Mouse (Mus musculus): ENCODE measurements around the gene Ino80.
"Not testable (repeated sequence)": the region's sequence is repeated elsewhere in the genome, so short reads cannot be mapped to it uniquely, and the experiment has no call there.

Ino80 gene

GRCm38 (mm10) chr2:119477571-119478396, at the start of gene Ino80:
Gene Ino80, minus strand, starts transcription at chr2:119477687.
- peak; percentile 97 to 98 for DNase-seq (ENCODE audit: low read depth in 2 of 2, low spot score in 2 of 2)

- DNase-seq (ENCODE audit: low read depth in 2 of 2, low spot score in 2 of 2) = no peak
Observed at GRCm38 (mm10) chr2:119525422-119525821, 47.9 kb upstream of the Ino80 start.

DNA sequence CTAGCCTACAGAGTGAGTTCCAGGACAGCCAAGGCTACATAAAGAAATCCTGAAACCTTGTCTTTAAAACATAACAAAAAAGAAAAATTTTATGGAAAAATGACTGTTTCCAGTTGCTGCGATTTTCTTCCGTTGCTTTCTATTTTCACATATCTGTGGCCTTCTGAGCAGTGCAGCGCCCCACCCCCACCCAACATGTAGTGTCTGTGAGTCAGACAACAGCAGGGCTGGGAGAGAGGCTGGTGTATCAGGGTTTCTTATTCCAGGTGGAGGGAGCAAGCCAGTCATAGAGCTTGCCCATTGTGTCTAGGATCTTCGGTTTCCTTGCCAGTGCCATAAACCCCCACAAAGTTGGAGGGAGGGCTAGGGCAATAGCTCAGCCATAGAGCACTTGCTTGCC, 46.3 kb upstream of the Ino80 start:
- no peak for DNase-seq (ENCODE audit: low read depth in 2 of 2, low spot score in 2 of 2)

DNA sequence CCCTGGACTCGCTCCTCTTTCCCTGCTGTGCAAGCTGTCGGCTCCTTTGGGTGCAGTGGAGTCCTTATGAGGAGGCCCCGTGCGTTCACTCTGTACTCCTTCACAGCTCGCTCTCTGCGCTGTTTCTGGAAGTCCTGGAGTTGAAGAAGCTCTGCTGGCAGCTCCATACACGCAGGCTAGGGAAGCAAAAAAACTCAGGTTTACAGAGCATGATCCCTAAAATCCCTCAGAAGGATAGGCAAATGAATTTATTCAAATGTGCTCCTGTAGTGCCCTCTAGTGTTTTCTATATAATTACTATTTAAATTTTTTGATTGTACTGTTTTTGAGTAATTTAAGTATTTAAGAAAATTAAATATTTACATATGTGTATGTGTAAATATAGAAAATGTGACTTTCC, 43.1 kb upstream of the Ino80 start:
- DNase-seq (ENCODE audit: low read depth in 2 of 2, low spot score in 2 of 2) = no peak

DNA sequence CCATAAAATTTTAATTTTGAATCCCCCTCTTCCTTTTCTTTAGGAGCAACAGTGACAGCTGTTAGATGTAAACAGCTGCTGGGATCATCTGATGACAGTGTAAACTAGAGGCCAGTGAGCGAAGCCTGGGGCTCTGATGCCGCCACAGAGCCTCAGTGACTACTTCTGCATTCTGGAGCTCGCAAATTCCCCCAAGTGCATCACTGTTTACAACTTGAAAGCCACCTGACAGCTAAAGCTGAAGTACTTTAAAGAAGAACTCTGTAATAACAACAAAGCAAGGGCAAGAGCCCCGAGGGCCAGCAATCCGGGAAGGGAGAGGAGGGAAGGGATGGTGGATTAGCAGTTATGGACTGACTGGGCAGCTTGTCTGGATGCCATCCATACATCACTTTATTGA, 39.3 kb upstream of the Ino80 start:
- DNase-seq (ENCODE audit: low read depth in 2 of 2, low spot score in 2 of 2) = no peak

- no peak for DNase-seq (ENCODE audit: low read depth in 2 of 2, low spot score in 2 of 2)
Observed at GRCm38 (mm10) chr2:119514026-119514522, 36.6 kb upstream of the Ino80 start.

GRCm38 (mm10) chr2:119512292-119512691, 34.8 kb upstream of the Ino80 start:
- peak in 1 of 2 experiments; percentile 5 for DNase-seq (ENCODE audit: low read depth in 2 of 2, low spot score in 2 of 2)

GRCm38 (mm10) chr2:119510856-119511255, 33.4 kb upstream of the Ino80 start:
- DNase-seq (ENCODE audit: low read depth in 2 of 2, low spot score in 2 of 2) = no peak

DNA sequence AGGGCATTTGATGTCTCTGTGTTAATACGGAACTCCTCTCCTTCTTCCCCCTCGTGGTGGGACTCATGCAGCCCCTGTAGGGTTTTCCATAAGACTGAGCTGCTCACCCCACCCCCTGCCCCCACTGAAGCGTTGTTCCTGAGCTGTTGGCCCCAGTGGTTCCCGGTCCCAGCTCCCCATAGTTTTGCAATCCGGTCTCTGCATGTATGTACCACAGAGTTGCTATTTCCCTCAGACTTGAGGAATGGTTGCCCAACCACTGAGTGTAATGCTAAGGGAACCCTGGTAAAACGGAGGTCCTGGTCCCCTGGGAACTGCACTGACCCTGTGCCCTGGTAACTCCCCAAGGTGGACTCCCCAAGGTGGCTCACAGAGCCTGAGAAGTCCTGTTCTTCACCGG, 31.0 kb upstream of the Ino80 start:
- DNase-seq (ENCODE audit: low read depth in 2 of 2, low spot score in 2 of 2) = not testable (repeated sequence)

- DNase-seq (ENCODE audit: low read depth in 2 of 2, low spot score in 2 of 2) = peak in 1 of 2 experiments; percentile 2
Observed at GRCm38 (mm10) chr2:119507108-119507507, 29.6 kb upstream of the Ino80 start.

DNA sequence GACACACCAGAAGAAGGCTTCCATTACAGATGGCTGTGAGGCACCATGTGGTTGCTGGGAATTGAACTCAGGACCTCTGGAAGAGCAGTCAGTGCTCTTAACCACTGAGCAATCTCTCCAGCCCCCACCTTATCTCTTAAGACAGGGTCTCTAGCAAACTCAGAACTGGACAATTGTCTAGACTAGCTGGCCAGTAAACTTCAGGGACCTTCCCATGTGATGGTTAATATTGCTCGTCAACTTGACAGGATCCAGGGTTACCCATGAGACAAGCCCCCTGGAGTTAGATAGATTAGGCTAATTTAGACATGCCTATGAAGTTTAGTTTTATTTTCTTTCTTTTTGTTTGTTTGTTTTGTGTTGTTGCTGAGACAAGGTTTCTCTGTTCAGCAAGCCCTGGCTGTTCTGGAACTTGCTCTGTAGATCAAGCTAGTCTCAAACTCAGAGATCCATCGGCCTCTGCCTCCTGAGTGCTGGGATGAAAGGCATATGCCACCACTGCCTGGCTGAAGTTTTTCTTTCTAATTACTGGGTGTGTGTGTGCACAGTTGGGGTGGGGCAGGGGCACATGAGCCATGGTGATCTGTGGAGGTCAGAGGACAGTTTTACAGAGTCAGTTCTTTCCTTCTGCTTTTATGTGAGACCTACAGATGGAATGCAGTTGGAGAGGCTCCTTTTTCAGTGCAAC, 23.6 kb upstream of the Ino80 start:
- DNase-seq (ENCODE audit: low read depth in 2 of 2, low spot score in 2 of 2) = no peak

DNA sequence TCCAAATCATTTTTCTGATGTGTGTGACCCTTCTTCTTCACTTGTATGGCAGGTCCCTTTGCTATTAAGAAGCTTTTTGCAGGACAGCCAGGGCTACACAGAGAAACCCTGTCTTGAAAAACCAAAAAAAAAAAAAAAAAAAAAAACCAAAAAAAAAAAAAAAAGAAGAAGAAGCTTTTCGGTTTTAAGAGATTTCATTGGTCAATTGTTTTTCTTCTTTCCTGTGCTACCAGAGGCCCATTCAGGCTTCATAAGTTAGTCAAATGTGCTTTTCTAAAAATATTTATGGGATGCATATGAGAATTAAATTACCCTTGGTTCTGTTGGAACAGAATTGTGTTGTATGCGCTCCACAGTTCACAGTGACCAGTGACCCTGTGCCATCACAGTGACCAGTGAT, 21.4 kb upstream of the Ino80 start:
- no peak for DNase-seq (ENCODE audit: low read depth in 2 of 2, low spot score in 2 of 2)

DNA sequence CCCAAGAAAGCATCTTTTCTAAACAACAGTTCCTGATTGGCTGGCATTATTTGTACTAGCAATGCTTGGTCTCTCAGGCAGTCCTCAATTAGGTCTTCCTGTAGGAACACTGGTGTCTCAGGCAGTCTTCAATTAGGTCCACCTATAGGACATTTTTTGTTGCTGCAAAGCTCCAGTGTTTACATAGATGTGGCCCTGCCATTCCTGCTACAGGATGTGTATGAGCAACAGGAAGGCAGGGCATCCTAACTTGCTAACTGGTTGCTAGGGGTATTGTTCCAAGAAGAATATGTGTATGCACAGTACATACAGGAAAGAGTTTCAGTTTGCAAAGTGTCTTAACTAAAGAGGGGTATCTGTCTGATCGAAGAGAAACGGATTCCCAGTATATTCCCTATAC, 18.6 kb upstream of the Ino80 start:
- no peak for DNase-seq (ENCODE audit: low read depth in 2 of 2, low spot score in 2 of 2)

GRCm38 (mm10) chr2:119491953-119492352, 14.5 kb upstream of the Ino80 start:
- no peak for DNase-seq (ENCODE audit: low read depth in 2 of 2, low spot score in 2 of 2)

DNA sequence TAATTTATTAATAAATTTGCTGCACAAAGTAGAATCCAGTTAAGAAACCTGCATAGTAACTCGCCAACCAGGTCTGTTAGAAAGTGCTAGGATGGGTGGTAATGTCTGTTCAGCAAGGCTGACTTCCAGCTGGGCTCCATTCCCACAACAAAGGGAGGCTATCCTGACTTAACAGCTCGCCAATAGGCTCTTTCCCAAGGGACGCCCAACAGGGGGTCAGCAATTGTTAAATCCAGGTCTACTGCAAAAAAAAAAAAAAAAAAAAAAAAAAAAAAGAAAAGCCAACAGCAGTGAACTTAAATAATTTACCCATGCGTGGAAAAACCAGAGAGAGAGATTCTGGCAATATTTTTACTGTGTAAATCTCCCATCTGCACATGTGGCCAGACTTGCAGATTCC, 9.0 kb upstream of the Ino80 start:
- no peak for DNase-seq (ENCODE audit: low read depth in 2 of 2, low spot score in 2 of 2)

- no peak for DNase-seq (ENCODE audit: low read depth in 2 of 2, low spot score in 2 of 2)
Observed at GRCm38 (mm10) chr2:119482307-119482706, 4.8 kb upstream of the Ino80 start.

- DNase-seq (ENCODE audit: low read depth in 2 of 2, low spot score in 2 of 2) = no peak
Observed at GRCm38 (mm10) chr2:119478397-119478749, 886 bp upstream of the Ino80 start.

DNA sequence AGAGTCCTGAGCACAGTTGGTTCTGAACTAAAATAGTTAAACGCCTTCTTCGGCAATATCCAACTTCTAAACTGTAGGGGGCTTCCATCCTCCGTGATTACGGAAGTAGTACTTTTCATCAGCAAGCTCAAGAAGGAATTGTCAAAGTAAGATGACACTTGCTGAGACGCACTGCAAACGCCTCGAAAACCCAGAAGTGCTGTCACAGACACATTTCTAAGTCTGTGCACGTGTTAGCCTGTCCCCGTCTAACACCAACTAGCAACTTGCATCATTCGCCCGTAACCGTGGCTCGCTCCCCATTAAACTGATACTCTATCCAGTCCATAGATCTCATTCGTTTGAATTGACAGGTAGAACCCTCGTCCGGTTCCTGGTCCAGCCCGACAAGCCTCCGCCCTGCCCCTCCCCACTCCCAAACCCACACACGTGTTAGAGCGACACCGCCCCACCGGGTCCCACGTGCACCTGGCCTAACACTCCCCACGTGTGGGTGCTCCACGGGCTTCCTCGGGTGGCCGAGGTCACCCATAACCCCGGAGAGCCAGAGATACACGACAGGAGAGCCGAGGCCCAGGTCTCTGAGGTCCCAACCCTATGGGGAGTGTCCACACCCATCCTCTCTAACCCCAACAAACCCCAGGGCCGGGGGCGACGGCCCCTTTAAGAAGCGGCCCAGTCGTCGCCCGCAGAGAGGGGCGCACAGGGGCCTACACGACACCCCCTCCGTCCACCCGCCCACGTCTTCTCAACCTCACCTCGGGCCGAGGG, 681 bp downstream of the Ino80 start:
- peak; percentile 57 to 59 for DNase-seq (ENCODE audit: low read depth in 2 of 2, low spot score in 2 of 2)

DNA sequence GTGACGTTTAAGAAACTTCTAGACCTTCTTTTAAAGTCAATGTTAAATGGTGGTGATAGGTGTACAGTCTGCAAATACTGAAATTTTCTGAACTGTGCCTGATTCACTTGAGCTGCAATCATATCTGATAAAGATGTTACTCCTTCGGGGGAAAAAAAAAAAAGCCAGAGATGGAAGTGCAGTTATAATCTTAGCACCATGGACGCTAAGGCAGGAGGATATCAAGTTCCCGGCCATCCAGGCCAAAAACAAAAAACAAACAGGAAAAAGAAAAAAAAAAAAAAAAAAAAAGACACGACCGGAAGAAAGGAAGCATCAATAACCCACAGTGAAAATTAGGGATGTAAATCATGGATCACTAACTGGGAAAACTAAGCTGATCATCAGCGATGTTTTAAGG, 1.3 kb downstream of the Ino80 start:
- DNase-seq (ENCODE audit: low read depth in 2 of 2, low spot score in 2 of 2) = no peak

GRCm38 (mm10) chr2:119463945-119464344, 13.5 kb downstream of the Ino80 start:
- DNase-seq (ENCODE audit: low read depth in 2 of 2, low spot score in 2 of 2) = no peak

- no peak for DNase-seq (ENCODE audit: low read depth in 2 of 2, low spot score in 2 of 2)
Observed at GRCm38 (mm10) chr2:119463114-119463775, 14.2 kb downstream of the Ino80 start.
